10 mouse cellular contexts compared by ENCODE assay signal in genomic region chr6:87742804-87743203, GRCm38 (mm10). TPM values are rescaled to one million over a fixed set of nuclear protein-coding genes. Genes with fewer than 3 reads are reported as not detected.
DNase-seq lines count a peak whose midpoint lies in the region; ATAC-seq and TF ChIP-seq lines count a peak whose summit lies in the region.
"Had no signal": no experiment of that assay in that cellular context is flagged by ENCODE, and none has a peak within 500 bp of the region (broad histone marks: within the 10 kb centered on the region; RNA-seq: fewer than 3 reads in every experiment).

No protein-coding gene starts in this region.

- H3K4me1 ChIP-seq in intestine, postnatal 0 days (replicated peaks; ENCODE audit: control insufficient read depth, insufficient read depth, low read length) = 0 out of 2 replicates have a peak, but pooled peaks cover 3% of the 10 kb centered on the region
- H3K4me1 ChIP-seq in intestine, embryonic 16.5 days (ENCODE audit: control insufficient read depth, insufficient read depth, low read length) = 0 out of 2 replicates have a peak, but pooled peaks cover 6% of the 10 kb centered on the region
- H3K4me1 ChIP-seq in MEL (ENCODE audit: control insufficient read depth in 1 of 2, insufficient read depth in 2 of 2, low read length in 2 of 2) = peaks cover 33 to 66% of the 10 kb centered on the region in 2 experiments
- H3K4me1 ChIP-seq in hindbrain, embryonic 12.5 days = peaks cover 9% of the 10 kb centered on the region

- no peak for TF ChIP-seq RAD21 in MEL (IDR thresholded peaks at IDR 0.05; ENCODE audit: low read depth, low read length)

- no peaks in the 10 kb centered on the region for H3K27me3 ChIP-seq in intestine, postnatal 0 days (replicated peaks; ENCODE audit: control insufficient read depth, insufficient read depth, low read length)
- no peaks in the 10 kb centered on the region for H3K27me3 ChIP-seq in intestine, embryonic 16.5 days (replicated peaks; ENCODE audit: control insufficient read depth, insufficient read depth, low read length)
- H3K27me3 ChIP-seq in MEL (ENCODE audit: control insufficient read depth in 1 of 2, insufficient read depth in 2 of 2, low read length in 2 of 2) = no peaks in the 10 kb centered on the region
- H3K27me3 ChIP-seq in hindbrain, embryonic 12.5 days = 0 out of 2 replicates have a peak, but pooled peaks cover 10% of the 10 kb centered on the region

- TF ChIP-seq POLR2A in MEL (IDR thresholded peaks at IDR 0.05; ENCODE audit: control insufficient read depth in 1 of 2, insufficient read depth in 1 of 2, low read depth in 1 of 2, low read length in 2 of 2, poor library complexity in 1 of 2) = no peak

- TF ChIP-seq CTCF in intestine, postnatal 0 days (IDR thresholded peaks at IDR 0.05; ENCODE audit: low read depth) = peak; percentile 62
- peak; percentile 37 to 59 (median 52) for TF ChIP-seq CTCF in MEL (IDR thresholded peaks at IDR 0.05 in 2 of 3, conservative IDR thresholded peaks at IDR 0.05 in 1 of 3; ENCODE audit: control insufficient read depth in 1 of 3, insufficient read depth in 1 of 3, low read depth in 2 of 3, low read length in 3 of 3, poor library complexity in 1 of 3, severe bottlenecking in 1 of 3)

- TF ChIP-seq EP300 in MEL (IDR thresholded peaks at IDR 0.05; ENCODE audit: low read depth in 1 of 2, low read length in 2 of 2) = no peak

- DNase-seq in A20 (ENCODE audit: low read depth, low spot score) (peak; percentile 86), MEL (ENCODE audit: low read depth, low spot score) (peak; percentile 59)
- DNase-seq in lung, postnatal 10 days = peak; percentile 61
- DNase-seq in urinary bladder, adult 2 months (ENCODE audit: low spot score) = no peak
- DNase-seq in ovary, postnatal 14 days (ENCODE audit: low spot score) = no peak
- DNase-seq: kidney, postnatal 36 days; right cerebral cortex, adult 18-20 months had no signal

- no peaks in the 10 kb centered on the region for H3K79me2 ChIP-seq in MEL (ENCODE audit: control insufficient read depth, insufficient read depth, low read length, poor library complexity)

- no peak overlapping the region for H3K4me3 ChIP-seq in intestine, postnatal 0 days (ENCODE audit: low read depth, low read length)
- no peak overlapping the region for H3K4me3 ChIP-seq in intestine, embryonic 16.5 days (ENCODE audit: low read length)
- H3K4me3 ChIP-seq in MEL (ENCODE audit: control insufficient read depth in 1 of 2, insufficient read depth in 1 of 2, low read depth in 2 of 2, low read length in 2 of 2) = no peak overlapping the region
- no peak overlapping the region for H3K4me3 ChIP-seq in hindbrain, embryonic 12.5 days

- H3K9me3 ChIP-seq in intestine, postnatal 0 days (ENCODE audit: control insufficient read depth) = no peaks in the 10 kb centered on the region
- H3K9me3 ChIP-seq in intestine, embryonic 16.5 days (ENCODE audit: control insufficient read depth, low read length) = no peaks in the 10 kb centered on the region
- H3K9me3 ChIP-seq in MEL (replicated peaks; ENCODE audit: insufficient read depth, low read length) = no peaks in the 10 kb centered on the region
- no peaks in the 10 kb centered on the region for H3K9me3 ChIP-seq in hindbrain, embryonic 12.5 days (replicated peaks)

- no peak overlapping the region for H3K4me2 ChIP-seq in intestine, postnatal 0 days (replicated peaks; ENCODE audit: low read depth)
- H3K4me2 ChIP-seq in intestine, embryonic 16.5 days (ENCODE audit: low read depth, low read length) = no peak overlapping the region
- no peak overlapping the region for H3K4me2 ChIP-seq in hindbrain, embryonic 12.5 days (replicated peaks)

- H3K9ac ChIP-seq in intestine, postnatal 0 days (ENCODE audit: low read depth, low read length) = no peak overlapping the region
- H3K9ac ChIP-seq in intestine, embryonic 16.5 days (ENCODE audit: low read depth, low read length) = no peak overlapping the region
- H3K9ac ChIP-seq in MEL (ENCODE audit: control insufficient read depth, low read depth, low read length, poor library complexity, severe bottlenecking) = no peak overlapping the region
- H3K9ac ChIP-seq in hindbrain, embryonic 12.5 days = no peak overlapping the region

- no peaks in the 10 kb centered on the region for H3K36me3 ChIP-seq in intestine, postnatal 0 days (ENCODE audit: control insufficient read depth, insufficient read depth)
- H3K36me3 ChIP-seq in intestine, embryonic 16.5 days (ENCODE audit: control insufficient read depth, insufficient read depth, low read length) = no peaks in the 10 kb centered on the region
- peaks cover 0 to 40% of the 10 kb centered on the region in 2 experiments; a peak in 2 of 4 replicates for H3K36me3 ChIP-seq in MEL (ENCODE audit: control insufficient read depth in 1 of 2, insufficient read depth in 2 of 2, low read length in 2 of 2)
- no peaks in the 10 kb centered on the region for H3K36me3 ChIP-seq in hindbrain, embryonic 12.5 days

- 85% methylated on average over 5 of the region's 5 CpGs for WGBS in intestine, postnatal 0 days
- WGBS in intestine, embryonic 16.5 days = 80% methylated on average over 5 of the region's 5 CpGs
- WGBS in hindbrain, embryonic 12.5 days = 73% methylated on average over 5 of the region's 5 CpGs

- H3K27ac ChIP-seq in intestine, postnatal 0 days (ENCODE audit: low read depth, low read length) = no peak overlapping the region
- no peak overlapping the region for H3K27ac ChIP-seq in intestine, embryonic 16.5 days (ENCODE audit: low read length)
- no peak overlapping the region for H3K27ac ChIP-seq in MEL (ENCODE audit: control insufficient read depth, low read depth, low read length)
- no peak overlapping the region for H3K27ac ChIP-seq in hindbrain, embryonic 12.5 days

- ATAC-seq in intestine, postnatal 0 days = no peak
- ATAC-seq in intestine, embryonic 16.5 days = no peak
- ATAC-seq in hindbrain, embryonic 12.5 days (ENCODE audit: low FRiP score) = no peak

TF ChIP-seq in MEL, 35 proteins besides CTCF, POLR2A, EP300 and RAD21:
- TF ChIP-seq E2F4 (IDR thresholded peaks at IDR 0.05; ENCODE audit: borderline replicate concordance, low read depth, low read length) = no peak
- no peak for TF ChIP-seq RCOR1 (IDR thresholded peaks at IDR 0.05; ENCODE audit: low read depth, low read length)
- no peak for TF ChIP-seq ZNF384 (IDR thresholded peaks at IDR 0.05; ENCODE audit: low read depth, low read length)
- no peak for TF ChIP-seq ETS1 (IDR thresholded peaks at IDR 0.05; ENCODE audit: low read depth, low read length)
- no peak for TF ChIP-seq GATA1 (IDR thresholded peaks at IDR 0.05; ENCODE audit: low read depth, low read length)
- TF ChIP-seq POLR2AphosphoS2 (IDR thresholded peaks at IDR 0.05; ENCODE audit: low read length) = no peak
- TF ChIP-seq SIN3A (IDR thresholded peaks at IDR 0.05; ENCODE audit: low read length) = no peak
- TF ChIP-seq USF2 (IDR thresholded peaks at IDR 0.05; ENCODE audit: borderline replicate concordance in 1 of 2, insufficient read depth in 1 of 2, low read depth in 1 of 2, low read length in 2 of 2) = no peak
- TF ChIP-seq MAFK (IDR thresholded peaks at IDR 0.05; ENCODE audit: borderline replicate concordance, low read depth, low read length) = no peak
- TF ChIP-seq JUND (IDR thresholded peaks at IDR 0.05; ENCODE audit: low read depth, low read length) = no peak
- TF ChIP-seq MYC (IDR thresholded peaks at IDR 0.05; ENCODE audit: low read depth, low read length) = no peak
- no peak for TF ChIP-seq CHD1 (IDR thresholded peaks at IDR 0.05; ENCODE audit: low read depth, low read length)
- no peak for TF ChIP-seq MXI1 (IDR thresholded peaks at IDR 0.05; ENCODE audit: low read depth, low read length)
- no peak for TF ChIP-seq HCFC1 (IDR thresholded peaks at IDR 0.05; ENCODE audit: low read depth, low read length)
- TF ChIP-seq TAL1 (IDR thresholded peaks at IDR 0.05; ENCODE audit: low read length) = no peak
- TF ChIP-seq ZC3H11A (IDR thresholded peaks at IDR 0.05; ENCODE audit: low read depth, low read length) = no peak
- TF ChIP-seq USF1 (IDR thresholded peaks at IDR 0.05; ENCODE audit: low read depth, low read length) = no peak
TF ChIP-seq in MEL: peak in this region for 0.

RNA-seq across cellular contexts. Expression of gene Efcc1, which starts 12.1 kb away (rescaled TPM):
- polyA plus RNA-seq in intestine, postnatal 0 days (2015; fragmentation: Nextera tagmentation; extraction: Ambion mirVana) = 0.86 and 0.98 TPM in 2 replicates
- polyA plus RNA-seq in intestine, embryonic 16.5 days (2015; fragmentation: Nextera tagmentation; extraction: Ambion mirVana) = 0.69 and 0.73 TPM in 2 replicates
- 0.27 TPM in 1 of 2 replicates, not detected in the other for total RNA-seq in MEL (2012; rRNA removed)
- polyA plus RNA-seq in MEL (2012; ENCODE audit: insufficient read depth in 1 of 2, insufficient read length in 2 of 2, low read depth in 1 of 2, low replicate concordance in 2 of 2, missing spikeins in 1 of 2) = 1 to 10 TPM in 1 of 2 experiments, not detected in 1; 1.2 TPM
- polyA plus RNA-seq in urinary bladder, adult 2 months (2012; rRNA removed) = 3.9 and 6.0 TPM in 2 replicates
- 8.2 and 9.7 TPM in 2 replicates for polyA plus RNA-seq in hindbrain, embryonic 12.5 days (2016; fragmentation: Nextera tagmentation; extraction: Ambion mirVana)

RNA-seq across cellular contexts. Expression of gene Gp9, which starts 35.1 kb away (rescaled TPM):
- 2.1 and 2.3 TPM in 2 replicates for polyA plus RNA-seq in intestine, postnatal 0 days (2015; fragmentation: Nextera tagmentation; extraction: Ambion mirVana)
- polyA plus RNA-seq in intestine, embryonic 16.5 days (2015; fragmentation: Nextera tagmentation; extraction: Ambion mirVana) = 1.5 and 2.0 TPM in 2 replicates
- 2.4 and 3.9 TPM in 2 replicates for total RNA-seq in MEL (2012; rRNA removed)
- polyA plus RNA-seq in MEL (2012; ENCODE audit: insufficient read depth in 1 of 2, insufficient read length in 2 of 2, low read depth in 1 of 2, low replicate concordance in 2 of 2, missing spikeins in 1 of 2) = 10 to 100 TPM in 1 of 2 experiments, not detected in 1; 11.1 TPM
- polyA plus RNA-seq in urinary bladder, adult 2 months (2012; rRNA removed) = 0.19 and 0.27 TPM in 2 replicates
- 1.8 and 2.6 TPM in 2 replicates for polyA plus RNA-seq in hindbrain, embryonic 12.5 days (2016; fragmentation: Nextera tagmentation; extraction: Ambion mirVana)

Comparison
In these comparisons a context has a peak if more than half of its experiments do, and no peak if none do; other contexts are left out.
1. DNase-seq: peak in A20 (single experiment), MEL (single experiment) and lung, postnatal 10 days (single experiment); none in urinary bladder, adult 2 months (single experiment) and ovary, postnatal 14 days (single experiment).